Mouse (Mus musculus) embryonic fibroblast, embryonic 13.5 days (primary cell): ENCODE data around the gene Ier3. TPM values are rescaled to one million over a fixed set of nuclear protein-coding genes. Genes with fewer than 3 reads are reported as not detected.

Source experiments
- H3K27ac ChIP-seq: 2 replicates; pipeline ENCODE4 v1.5.1; 2012; ENCODE audit warnings: low read length, control low read depth, inconsistent platforms; ENCODE audit not compliant: insufficient read depth
- H3K4me1 ChIP-seq: 2 replicates; pipeline ENCODE4 v1.6.1; 2011; ENCODE audit warnings: low read length; ENCODE audit not compliant: control insufficient read depth, insufficient read depth
- H3K4me3 ChIP-seq: 2 replicates; pipeline ENCODE4 v1.5.1; 2011; ENCODE audit warnings: mild to moderate bottlenecking, control low read depth, low read length; ENCODE audit not compliant: insufficient read depth
- CTCF ChIP-seq: IDR thresholded peaks from 2 replicates; pipeline ENCODE4 v1.5.1; 2011; ENCODE audit warnings: mild to moderate bottlenecking, control low read depth, low read length, moderate library complexity, borderline replicate concordance; ENCODE audit not compliant: insufficient read depth
- POLR2A ChIP-seq: IDR thresholded peaks from 2 replicates; pipeline ENCODE4 v1.6.1; 2011; ENCODE audit warnings: low read depth, mild to moderate bottlenecking, control low read depth, low read length, moderate library complexity
- polyA plus RNA-seq: library from polyadenylated mRNA; stranded (reverse); fragments of >200 nt; gene quantifications from 2 replicates; pipeline ENCODE4 v1.2.4, GENCODE M21; 2011; ENCODE audit warnings: low read depth; ENCODE audit not compliant: missing spikeins, insufficient read length

The Ier3 gene
- polyA plus RNA-seq, 1 experiment, result 82.6 TPM

GRCm38 (mm10) chr17:35808073-35808472 lies 13.4 kb upstream of the Ier3 start:
- no peak for TF ChIP-seq POLR2A
- TF ChIP-seq CTCF, result no peak
- Histone ChIP-seq H3K27ac (no peak overlapping the region), H3K4me1 (peaks cover 14% of the 10 kb centered on the region), H3K4me3 (no peak overlapping the region)

- TF ChIP-seq POLR2A (no peak), CTCF (no peak)
- Histone ChIP-seq H3K4me1 (peaks cover 20% of the 10 kb centered on the region), H3K27ac (no peak overlapping the region), H3K4me3 (no peak overlapping the region)
Measured at GRCm38 (mm10) chr17:35809395-35809794, 12.1 kb upstream of the Ier3 start.

- TF ChIP-seq CTCF (no peak), POLR2A (no peak)
- no peak overlapping the region for H3K4me3 ChIP-seq
- peaks cover 26% of the 10 kb centered on the region for H3K4me1 ChIP-seq
- peak overlapping the region; percentile 98; the same call in 1 of the 2 replicates for H3K27ac ChIP-seq
Measured at GRCm38 (mm10) chr17:35810900-35811648, 10.4 kb upstream of the Ier3 start.

GRCm38 (mm10) chr17:35812307-35812706 lies 9.2 kb upstream of the Ier3 start:
- TF ChIP-seq POLR2A (no peak), CTCF (no peak)
- H3K4me1 ChIP-seq, result peaks cover 26% of the 10 kb centered on the region
- peak overlapping the region; percentile 98 for H3K27ac ChIP-seq
- H3K4me3 ChIP-seq, result no peak overlapping the region

GRCm38 (mm10) chr17:35812736-35813135 lies 8.7 kb upstream of the Ier3 start:
- peak overlapping the region; percentile 98 for H3K27ac ChIP-seq

GRCm38 (mm10) chr17:35813245-35813647 lies 8.2 kb upstream of the Ier3 start:
- TF ChIP-seq POLR2A, result no peak; the same call in 1 of the 2 replicates
- Histone ChIP-seq H3K27ac (peak overlapping the region; percentile 99), H3K4me3 (no peak overlapping the region), H3K4me1 (peaks cover 26% of the 10 kb centered on the region)

More at GRCm38 (mm10) chr17:35812736-35813135, 8.7 kb upstream of the Ier3 start:
- Histone ChIP-seq H3K4me1 (peaks cover 26% of the 10 kb centered on the region), H3K4me3 (no peak overlapping the region)
- TF ChIP-seq POLR2A (peak; percentile 28; the same call in 1 of the 2 replicates), CTCF (no peak)

GRCm38 (mm10) chr17:35813653-35814052 lies 7.8 kb upstream of the Ier3 start:
- Histone ChIP-seq H3K4me1 (peaks cover 26% of the 10 kb centered on the region), H3K27ac (peak overlapping the region; percentile 99)
- TF ChIP-seq CTCF, result no peak
- no peak; the same call in 1 of the 2 replicates for TF ChIP-seq POLR2A

GRCm38 (mm10) chr17:35814678-35815077 lies 6.8 kb upstream of the Ier3 start:
- Histone ChIP-seq H3K4me1 (peaks cover 31% of the 10 kb centered on the region), H3K4me3 (no peak overlapping the region), H3K27ac (peak overlapping the region; percentile 99)
- TF ChIP-seq CTCF (no peak), POLR2A (no peak)

More at GRCm38 (mm10) chr17:35813653-35814052, 7.8 kb upstream of the Ier3 start:
- H3K4me3 ChIP-seq, result no peak overlapping the region

- peaks cover 31% of the 10 kb centered on the region for H3K4me1 ChIP-seq
- no peak overlapping the region for H3K4me3 ChIP-seq
- H3K27ac ChIP-seq, result no peak overlapping the region
- no peak for TF ChIP-seq POLR2A
- TF ChIP-seq CTCF, result no peak
Measured at GRCm38 (mm10) chr17:35815836-35816235, 5.6 kb upstream of the Ier3 start.

- no peak overlapping the region for H3K4me3 ChIP-seq
- no peak for TF ChIP-seq POLR2A
- no peak for TF ChIP-seq CTCF
- H3K27ac ChIP-seq, result no peak overlapping the region
- peaks cover 26% of the 10 kb centered on the region for H3K4me1 ChIP-seq
Measured at GRCm38 (mm10) chr17:35816686-35817085, 4.8 kb upstream of the Ier3 start.

- Histone ChIP-seq H3K4me3 (no peak overlapping the region), H3K4me1 (peaks cover 25% of the 10 kb centered on the region), H3K27ac (no peak overlapping the region)
- TF ChIP-seq CTCF, result no peak
- TF ChIP-seq POLR2A, result no peak
Measured at GRCm38 (mm10) chr17:35817226-35817625, 4.3 kb upstream of the Ier3 start.
